Mouse (Mus musculus): ENCODE data around the gene Pemt.

DNA sequence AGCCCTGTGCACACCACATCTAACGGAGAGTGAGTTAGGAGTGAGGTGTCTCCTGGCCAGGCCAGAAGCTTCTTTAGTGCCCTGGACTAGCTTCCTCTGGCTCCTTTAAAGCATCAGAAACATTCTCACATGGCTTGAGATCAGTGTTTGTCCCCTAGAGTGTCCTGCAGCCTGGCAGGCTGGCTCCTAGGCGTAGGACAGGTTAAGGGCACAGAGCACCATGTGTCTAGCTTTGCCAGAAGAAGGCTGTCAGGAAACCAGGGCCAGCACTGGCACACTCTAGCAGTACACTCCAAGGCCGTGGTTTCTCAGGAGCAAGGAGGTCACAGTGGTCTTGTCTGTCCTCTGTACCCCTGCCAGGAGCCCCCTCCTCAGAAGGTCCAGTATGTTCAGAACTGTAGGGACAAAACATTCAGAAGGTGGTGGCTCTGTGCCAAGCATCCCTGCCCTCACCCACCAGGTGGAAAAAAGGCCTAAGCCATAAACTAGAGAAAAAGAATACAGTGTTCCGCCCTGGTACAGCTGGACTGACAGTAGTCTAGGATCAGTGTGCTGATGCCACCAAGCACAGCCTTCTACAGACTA lies 15.4 kb downstream of the Pemt start:
- TF ChIP-seq USF1 (IDR thresholded peaks at IDR 0.05; ENCODE audit: low read depth) (no peak), MYOG (IDR thresholded peaks at IDR 0.05; ENCODE audit: control insufficient read depth in 1 of 3, insufficient read depth in 1 of 3, insufficient read length in 2 of 3, low read depth in 2 of 3) (no peak), POLR2A (IDR thresholded peaks at IDR 0.05; ENCODE audit: insufficient read length, low read depth) (no peak), TCF12 (IDR thresholded peaks at IDR 0.05; ENCODE audit: insufficient read depth, poor library complexity, severe bottlenecking) (no peak), CEBPB (IDR thresholded peaks at IDR 0.05; ENCODE audit: insufficient read depth, poor library complexity, severe bottlenecking) (no peak)
